Mouse (Mus musculus) layer of hippocampus, adult 9-11 months (tissue): Measurements from ENCODE around the gene Mapk12.

Experiments
- DNase-seq: peaks from one replicate; pipeline ENCODE4 v3.0.0; 2022

The Mapk12 gene

GRCm38 (mm10) chr15:89136461-89137155 is 3.9 kb downstream of the Mapk12 start:
- DNase-seq: no peak

DNA sequence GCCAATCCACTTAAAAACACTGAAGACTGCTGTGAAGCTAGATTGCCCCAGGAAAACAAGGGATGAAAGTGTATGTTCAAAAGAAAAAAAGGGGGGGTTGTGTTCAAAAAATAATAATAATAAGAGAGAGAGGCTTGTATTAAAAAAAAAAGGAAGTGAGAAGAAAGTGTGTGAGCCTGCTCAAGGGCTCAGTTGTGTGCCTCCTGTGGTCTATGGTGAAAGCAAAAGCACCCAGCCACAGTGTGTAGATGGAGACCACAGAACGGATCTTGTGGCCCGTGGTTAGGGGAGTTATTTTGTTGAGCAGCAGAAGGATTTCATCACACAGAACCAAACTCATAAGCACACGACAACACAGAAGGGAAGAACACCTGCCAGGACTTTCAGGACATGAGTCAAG is 9.2 kb downstream of the Mapk12 start:
- DNase-seq: no peak

GRCm38 (mm10) chr15:89130245-89130644 is 10.3 kb downstream of the Mapk12 start:
- DNase-seq: no peak

DNA sequence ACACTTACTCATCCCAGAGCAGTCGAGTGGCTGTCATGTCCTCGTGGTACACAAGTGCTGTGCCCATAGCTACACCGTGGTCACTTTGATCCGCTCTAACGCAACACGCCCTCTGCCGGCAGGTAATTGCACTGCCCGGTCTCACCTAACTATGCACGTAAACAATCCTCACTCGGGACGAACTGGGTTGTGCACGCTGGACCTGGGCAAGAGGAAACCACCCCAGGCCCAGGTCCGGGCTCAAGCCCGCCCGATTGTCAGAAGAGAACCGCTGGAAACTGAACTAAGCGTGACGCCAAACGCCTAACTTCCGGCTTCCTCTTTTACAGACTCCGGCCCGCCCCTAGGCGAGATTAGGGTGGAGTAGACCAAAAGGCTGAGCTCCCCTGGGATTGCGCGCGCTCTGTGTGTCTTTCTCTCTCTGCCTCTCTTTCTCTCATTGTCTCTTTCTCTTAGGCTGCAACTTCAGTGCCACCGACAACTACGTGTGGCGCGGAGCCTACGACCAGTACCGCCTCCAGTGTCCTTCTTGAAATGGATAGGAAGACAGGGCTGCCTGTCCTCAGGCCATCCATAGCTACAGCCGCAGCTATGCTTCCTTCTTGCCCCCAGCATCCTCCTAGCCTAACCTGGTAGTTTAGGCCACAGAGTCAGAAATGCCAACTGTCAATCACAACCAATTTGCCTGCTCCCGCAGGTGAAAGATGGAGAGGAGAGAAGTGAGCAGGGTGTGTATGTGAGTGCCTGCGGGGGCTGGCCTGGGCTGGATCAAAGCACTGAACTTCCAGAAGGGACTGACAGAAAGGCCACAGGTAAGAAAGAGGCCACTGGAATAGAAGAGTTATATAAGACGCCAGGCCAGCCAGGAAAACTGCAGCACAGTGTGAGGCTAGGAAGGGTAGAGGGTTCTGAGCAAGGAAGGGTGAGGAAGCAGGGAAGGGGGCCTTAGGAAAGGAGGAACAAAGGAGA is 11.8 kb downstream of the Mapk12 start, which contains the start of gene Hdac10:
Gene Hdac10 (minus strand): TSS at position 319 of the 969 bp plus-strand sequence.
- peak; percentile 79 for DNase-seq

GRCm38 (mm10) chr15:89127364-89127940 is 13.1 kb downstream of the Mapk12 start:
- no peak for DNase-seq

GRCm38 (mm10) chr15:89126622-89127021 is 13.9 kb downstream of the Mapk12 start:
- DNase-seq: no peak

GRCm38 (mm10) chr15:89125351-89125750 is 15.2 kb downstream of the Mapk12 start:
- no peak for DNase-seq

DNA sequence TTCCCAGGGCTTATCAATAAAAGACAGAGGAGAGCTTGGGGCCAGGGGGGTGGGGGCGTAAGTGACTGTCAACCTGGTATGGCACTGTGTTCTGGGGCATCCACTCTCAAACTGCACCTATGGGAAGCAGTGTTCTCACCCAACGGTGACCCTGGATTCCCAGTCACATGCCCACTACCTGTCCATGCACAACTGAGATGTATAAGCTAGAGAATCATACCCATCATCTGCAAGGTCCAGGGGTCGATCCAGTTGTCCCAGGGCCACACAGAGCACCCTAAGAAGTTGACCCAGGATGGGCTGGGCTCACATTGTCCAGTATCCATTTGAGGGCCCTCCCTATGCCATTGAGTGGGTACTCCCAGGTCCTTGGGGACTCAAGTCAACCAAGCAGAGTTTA is 16.2 kb downstream of the Mapk12 start:
- DNase-seq: no peak

GRCm38 (mm10) chr15:89123595-89123994 is 16.9 kb downstream of the Mapk12 start:
- no peak for DNase-seq

GRCm38 (mm10) chr15:89122649-89123366 is 17.7 kb downstream of the Mapk12 start, which contains the start of gene Tubgcp6:
TSS of gene Tubgcp6 (minus strand) at chr15:89123112.
- DNase-seq: peak; percentile 95

GRCm38 (mm10) chr15:89118007-89118406 is 22.5 kb downstream of the Mapk12 start:
- DNase-seq: no peak

GRCm38 (mm10) chr15:89110147-89110546 is 30.4 kb downstream of the Mapk12 start:
- no peak for DNase-seq

- no peak for DNase-seq
Observed at GRCm38 (mm10) chr15:89106976-89107375, 33.5 kb downstream of the Mapk12 start.

GRCm38 (mm10) chr15:89106073-89106472 is 34.4 kb downstream of the Mapk12 start:
- no peak for DNase-seq

- no peak for DNase-seq
Observed at GRCm38 (mm10) chr15:89104425-89104824, 36.1 kb downstream of the Mapk12 start.

DNA sequence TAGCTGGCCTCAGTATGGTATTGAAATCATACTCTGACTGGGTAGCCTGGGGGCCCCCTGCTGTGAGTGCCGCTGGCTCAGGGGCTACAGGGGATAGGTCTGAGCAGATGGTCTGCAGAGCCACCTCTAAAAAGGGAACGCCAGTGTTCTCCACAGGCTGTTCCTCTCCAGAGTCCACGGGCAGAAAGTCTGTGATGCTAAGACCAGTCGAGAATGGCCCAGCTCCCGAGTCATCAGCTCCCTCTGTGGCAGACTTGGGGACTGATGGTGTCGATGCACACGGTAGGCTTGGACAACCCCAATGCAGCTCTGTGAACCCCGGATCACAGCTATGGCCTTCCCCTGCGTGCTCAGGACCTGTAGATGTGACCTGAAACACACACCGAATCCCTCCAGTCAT is 36.6 kb downstream of the Mapk12 start:
- DNase-seq: no peak

DNA sequence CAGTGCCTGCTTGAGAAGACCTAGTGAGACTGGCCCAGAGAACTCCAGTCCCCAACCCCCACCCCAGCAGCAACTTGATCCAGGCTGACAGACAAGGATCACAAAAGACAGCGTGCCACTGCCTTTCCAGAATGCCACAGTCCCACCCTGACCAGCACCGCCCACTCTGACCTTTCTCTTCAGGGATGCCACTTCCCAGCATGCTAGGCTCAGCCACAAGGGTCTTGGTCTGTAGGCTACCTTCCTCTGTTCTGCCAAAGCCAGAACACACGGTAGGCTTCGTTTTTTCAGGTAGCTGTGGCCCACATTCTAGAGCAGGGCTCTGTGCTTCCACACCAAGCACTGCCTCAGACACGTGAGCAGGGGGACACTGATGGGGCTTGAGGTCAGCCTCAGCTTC is 37.9 kb downstream of the Mapk12 start:
- DNase-seq: no peak

- no peak for DNase-seq
Observed at GRCm38 (mm10) chr15:89100823-89101222, 39.7 kb downstream of the Mapk12 start.

DNA sequence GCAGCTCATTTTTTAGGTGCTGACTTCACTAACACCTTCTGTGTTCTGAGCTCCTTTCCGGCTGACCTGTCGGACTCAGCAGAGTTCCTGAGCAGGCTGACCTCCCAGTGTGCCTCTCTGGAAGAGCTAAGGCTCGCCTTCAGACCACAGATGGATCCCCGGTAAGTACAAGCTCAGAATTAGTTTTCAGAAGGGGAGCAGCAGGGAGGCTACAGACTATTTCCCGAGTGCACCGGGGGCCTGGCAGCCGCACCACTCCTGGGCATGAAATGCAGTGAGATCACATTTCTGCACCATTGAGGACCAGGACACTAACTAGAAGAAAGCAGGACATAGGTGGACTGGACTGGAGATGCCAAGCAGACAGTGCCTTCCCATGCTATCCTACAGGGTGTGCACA is 41.9 kb downstream of the Mapk12 start:
- DNase-seq: no peak

- DNase-seq: peak; percentile 64
Observed at GRCm38 (mm10) chr15:89097450-89097849, 43.1 kb downstream of the Mapk12 start.

GRCm38 (mm10) chr15:89092181-89092580 is 48.3 kb downstream of the Mapk12 start:
- DNase-seq: no peak

GRCm38 (mm10) chr15:89090662-89091061 is 49.8 kb downstream of the Mapk12 start:
- no peak for DNase-seq
